Mouse (Mus musculus): ENCODE results near the gene Msi2. TPM values are rescaled to one million over a fixed set of nuclear protein-coding genes. Genes with fewer than 3 reads are reported as not detected.

The Msi2 gene
- total RNA-seq, 2 experiments from 2014 or later = 178 to 179 TPM

DNA sequence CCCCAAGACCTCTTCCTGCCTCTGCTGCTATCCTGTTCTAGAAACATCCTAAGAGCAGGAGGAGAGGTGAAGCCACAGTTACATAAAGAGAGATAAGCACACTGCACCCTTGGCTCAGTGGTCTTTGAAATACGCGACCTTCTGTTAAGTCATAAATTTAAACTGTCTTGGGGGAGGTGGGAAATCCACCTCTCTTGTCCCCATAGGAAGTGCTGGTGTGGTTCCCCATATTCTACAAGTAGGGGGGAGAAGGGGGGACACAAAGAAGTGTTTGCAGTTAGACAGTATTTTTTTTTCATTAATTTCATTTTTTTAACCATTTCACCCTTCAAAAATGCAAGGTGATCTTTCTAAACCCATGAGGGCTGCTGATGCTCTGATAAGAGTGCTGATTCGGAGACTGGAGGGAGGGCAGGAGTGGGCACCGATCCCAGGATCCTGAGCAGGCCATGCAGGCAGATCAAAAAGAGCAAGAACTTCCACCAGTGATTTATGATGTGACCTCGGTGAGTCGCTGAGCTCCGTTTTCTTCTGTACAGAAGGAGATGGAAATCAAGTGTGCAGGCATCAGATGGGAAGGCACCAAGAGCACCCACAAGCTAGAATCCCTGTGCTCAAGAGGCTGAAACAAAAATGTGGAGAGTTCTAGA is 115.7 kb downstream of the Msi2 start:
- no peak for DNase-seq
- intact Hi-C loops (cut with DNase I) = no loop called here

DNA sequence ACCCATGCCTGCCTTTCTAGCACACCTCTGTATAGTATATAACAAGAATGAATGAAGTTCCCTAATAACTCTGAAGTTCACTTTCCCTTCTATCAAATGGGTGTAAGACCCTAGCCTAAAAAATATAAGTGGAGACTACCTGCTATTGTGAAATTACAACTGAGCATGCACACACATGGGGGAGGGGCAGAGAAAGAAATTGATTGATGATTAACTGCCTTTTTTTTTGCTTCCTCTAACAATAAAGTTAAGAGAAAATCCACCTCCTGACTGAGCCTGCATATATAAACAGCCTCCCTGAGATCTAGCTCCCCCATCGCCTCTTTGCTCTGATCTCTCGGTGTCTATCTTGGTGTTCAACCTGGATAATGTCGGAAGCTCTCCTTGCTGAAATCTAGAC is 118.1 kb downstream of the Msi2 start:
- intact Hi-C loops (cut with DNase I) = no loop called here
- no peak for DNase-seq

DNA sequence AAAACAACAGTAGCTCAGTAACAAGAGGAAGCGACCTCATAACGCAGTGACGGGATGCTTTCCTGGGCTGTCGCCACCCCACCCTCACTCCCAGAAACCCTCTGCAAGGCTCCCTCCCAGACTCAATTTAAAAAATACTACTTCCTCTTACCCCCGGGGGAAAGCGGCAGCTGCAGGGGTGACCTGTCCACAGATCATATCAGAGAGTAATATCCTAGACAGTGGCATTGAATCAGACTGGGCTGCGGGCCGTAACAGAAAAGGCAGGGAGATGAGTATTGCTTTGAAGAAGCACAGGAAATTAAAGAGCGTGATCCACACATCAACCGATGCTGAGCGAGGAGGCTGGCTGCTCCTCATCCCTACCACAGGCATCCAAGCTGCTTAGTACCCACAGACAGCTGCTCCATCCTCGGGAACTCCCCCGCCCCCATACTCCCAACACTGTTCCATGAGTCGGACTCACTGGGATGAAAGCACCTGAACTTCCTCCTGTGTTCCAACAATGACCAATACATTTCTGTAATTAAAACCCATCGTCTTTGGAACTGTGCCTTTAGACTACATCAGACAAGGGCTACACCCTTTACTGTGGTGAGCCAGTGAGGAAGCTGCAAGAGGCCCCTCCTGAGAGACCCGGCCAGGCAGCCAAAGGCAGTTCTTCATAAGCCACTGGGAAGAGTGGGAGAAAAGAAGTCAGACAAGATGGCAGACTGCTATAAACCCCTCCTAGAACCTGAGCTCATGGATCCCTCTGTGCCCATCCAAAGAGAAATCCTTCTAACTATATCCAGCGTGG is 118.8 kb downstream of the Msi2 start:
- no peak for DNase-seq
- intact Hi-C loops (cut with DNase I) = no loop called here

DNA sequence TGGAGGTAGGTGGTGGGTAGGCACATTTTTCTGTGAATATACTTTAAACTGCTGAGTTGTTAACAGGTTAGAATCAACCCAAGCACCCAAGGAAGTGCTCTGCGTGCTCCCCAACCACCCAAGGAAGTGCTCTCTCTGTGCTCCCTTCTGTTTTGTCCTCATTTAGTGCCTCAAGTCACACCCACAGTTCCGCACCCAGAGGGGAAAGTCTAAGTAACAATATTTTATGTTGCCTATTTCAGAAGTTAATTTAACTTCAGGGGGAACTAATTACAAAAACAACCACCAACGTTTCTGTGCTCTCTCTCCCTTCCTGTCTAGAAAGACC is 119.5 kb downstream of the Msi2 start:
- no peak for DNase-seq
- intact Hi-C loops (cut with DNase I) = no loop called here

DNA sequence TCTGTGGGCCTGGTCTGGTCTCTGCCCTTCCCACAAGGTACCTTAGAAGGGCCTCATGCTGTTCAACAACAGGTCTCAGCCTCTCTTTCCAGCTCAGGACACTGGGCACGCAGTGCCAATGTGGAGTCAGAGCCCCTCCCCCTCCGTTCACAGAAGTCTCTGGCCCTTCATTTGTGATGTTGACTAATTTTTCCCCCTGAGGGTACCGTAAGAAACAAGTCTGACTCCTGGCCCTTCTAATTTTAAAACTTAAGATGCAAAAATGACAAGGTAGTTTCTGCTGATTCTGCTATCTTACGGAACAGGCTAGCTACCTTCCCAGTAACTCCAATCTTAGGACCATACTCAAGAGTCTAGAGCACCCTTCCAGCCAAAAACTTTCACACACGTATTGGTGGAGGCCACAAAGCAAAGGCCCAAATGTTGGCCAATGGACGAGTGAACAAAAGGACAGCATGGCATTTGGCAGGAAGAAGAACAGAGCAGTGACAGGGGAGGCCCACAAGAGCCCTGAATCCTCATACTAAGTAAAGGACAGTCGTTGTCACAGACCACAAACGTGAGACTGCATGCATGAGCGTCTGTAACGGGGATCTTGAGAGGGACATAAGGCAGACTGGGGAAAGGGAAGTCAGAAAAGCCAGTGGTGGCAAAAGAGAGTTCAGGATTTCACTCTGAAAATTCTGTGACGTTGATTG is 120.0 kb downstream of the Msi2 start:
- no peak for DNase-seq
- intact Hi-C loops (cut with DNase I) = no loop called here

DNA sequence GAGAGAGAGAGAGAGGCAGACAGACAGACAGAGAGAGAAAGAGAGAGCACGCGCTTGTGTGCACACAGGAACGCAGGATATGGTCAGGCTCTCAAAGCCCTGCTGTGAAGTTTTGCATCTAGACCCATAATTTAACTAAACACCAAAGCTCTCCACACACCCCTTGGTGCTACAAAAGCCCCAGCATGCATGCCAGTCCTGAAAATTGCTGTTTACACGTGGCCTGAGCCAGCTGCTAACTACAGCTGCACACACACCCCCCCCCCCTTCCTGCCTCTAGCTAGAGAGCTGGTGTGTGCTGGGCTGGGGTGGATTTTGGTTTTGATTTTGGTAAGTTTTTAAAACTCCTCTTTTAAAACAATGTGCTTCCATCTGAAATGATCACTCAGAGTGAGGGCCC is 122.7 kb downstream of the Msi2 start:
- intact Hi-C loops (cut with DNase I) = no loop called here
- DNase-seq = no peak

DNA sequence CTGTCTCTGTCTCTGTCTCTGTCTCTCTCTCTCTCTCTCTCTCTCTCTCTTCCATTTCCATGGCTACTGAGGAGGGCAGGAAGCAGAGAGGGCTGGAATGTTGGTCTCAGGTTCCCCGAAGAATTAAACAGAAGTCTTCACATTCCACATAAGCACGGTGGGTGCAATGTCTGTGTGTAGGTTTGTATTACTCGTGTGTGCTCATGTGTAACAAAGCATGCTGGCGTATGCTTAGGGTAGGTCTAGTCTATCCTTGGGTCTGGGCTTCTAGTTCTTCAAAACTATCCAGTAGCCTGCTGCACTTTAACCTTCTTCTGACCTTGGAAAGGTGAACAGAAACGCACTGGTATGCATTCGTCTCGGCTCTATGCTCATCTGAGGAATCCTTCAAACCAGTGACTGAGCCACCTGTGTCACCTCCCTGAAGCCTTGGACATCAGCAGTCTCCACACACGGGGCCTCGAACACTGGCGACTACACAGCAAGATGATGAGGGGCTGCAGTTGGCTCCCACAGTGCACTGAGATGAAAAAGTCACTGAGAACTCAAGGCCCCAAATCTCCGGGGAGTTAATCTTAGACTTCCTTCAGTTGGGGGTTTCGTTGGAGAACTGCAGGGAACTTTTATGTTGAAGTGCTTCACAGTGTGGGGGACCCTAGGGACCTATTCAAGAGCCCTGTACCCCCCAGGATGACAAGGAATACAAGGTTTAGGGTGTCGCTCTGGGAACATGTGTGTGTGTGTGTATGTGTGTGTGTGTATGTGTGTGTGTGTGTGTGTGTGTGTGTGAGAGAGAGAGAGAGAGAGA is 123.3 kb downstream of the Msi2 start:
- intact Hi-C loops (cut with DNase I) = no loop called here
- DNase-seq = no peak

DNA sequence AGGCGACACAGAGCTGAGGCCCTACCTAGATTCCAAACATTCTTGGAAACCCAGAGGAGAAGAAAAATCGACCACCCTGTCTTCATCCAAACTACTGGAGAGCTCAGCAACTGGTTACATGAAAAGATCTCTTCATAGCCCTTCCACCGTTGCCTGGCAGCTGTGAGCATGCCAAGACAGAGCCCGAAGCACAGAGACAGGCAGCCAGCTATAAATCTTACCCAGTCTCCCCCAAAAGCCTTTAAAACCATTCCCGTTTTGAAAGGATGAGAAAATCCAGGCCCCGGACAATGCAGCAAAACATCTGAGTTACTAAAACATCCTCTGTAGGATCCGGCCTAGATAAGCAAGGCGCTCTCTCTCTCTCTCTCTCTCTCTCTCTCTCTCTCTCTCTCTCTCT is 124.3 kb downstream of the Msi2 start:
- intact Hi-C loops (cut with DNase I) = no loop called here
- no peak for DNase-seq

DNA sequence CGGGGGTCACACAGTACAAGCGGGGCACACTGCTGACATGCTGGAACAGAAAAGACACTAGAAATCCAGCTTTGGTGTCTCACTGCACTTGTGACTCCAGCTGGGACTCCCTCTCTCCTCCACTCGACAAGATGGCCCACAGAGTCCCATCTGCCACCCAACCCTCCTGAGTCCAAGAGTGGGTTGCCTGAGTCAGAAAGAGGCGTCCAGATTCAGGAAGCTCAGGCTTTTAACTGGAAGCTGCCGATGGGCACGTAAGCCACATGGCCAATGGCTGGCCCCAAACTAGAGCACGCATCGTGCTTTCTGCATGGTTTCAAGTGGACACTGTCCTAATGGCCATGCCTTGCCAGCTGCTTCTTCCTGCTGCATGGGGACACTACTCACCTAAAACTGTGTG is 126.2 kb downstream of the Msi2 start:
- DNase-seq = no peak
- intact Hi-C loops (cut with DNase I) = no loop called here

DNA sequence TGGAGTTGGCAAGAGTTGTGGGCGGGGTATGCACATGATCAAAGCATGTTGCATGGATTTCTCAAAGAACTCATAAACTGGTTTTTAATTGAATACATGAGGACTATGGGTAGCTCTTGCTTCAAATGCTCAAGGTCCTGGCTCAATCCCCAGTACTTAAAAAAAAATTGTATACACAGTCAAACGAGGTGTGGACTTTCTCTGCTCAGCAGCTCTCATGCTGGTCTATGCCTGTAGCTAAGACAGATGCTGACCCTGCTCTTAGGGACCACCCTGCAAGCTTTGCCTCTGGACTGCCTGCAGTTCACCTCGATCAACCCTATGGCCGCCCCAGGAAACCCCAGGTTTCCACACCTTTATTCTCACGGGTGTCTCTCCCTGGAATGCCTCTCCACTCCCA is 127.7 kb downstream of the Msi2 start:
- no peak for DNase-seq
- intact Hi-C loops (cut with DNase I) = no loop called here

DNA sequence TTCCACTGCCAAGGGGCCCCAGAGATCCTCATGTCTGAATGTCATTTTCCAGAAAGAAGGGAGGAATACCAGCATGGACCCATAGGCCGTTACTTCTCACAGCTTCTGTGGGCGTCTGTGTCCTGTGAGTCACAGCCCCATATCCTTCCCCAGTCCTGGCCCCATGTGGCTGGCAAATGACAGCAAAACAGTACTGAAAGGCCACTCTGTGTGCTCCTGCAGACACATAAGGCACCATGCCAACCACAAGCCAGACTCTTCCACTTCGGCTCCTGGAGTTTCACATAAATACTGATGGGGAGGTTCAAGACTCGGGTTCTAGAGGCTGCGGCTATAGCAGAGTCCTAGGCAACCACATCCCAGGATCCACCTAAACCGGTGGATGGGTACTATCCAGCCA is 128.7 kb downstream of the Msi2 start:
- intact Hi-C loops (cut with DNase I) = no loop called here
- DNase-seq = no peak

DNA sequence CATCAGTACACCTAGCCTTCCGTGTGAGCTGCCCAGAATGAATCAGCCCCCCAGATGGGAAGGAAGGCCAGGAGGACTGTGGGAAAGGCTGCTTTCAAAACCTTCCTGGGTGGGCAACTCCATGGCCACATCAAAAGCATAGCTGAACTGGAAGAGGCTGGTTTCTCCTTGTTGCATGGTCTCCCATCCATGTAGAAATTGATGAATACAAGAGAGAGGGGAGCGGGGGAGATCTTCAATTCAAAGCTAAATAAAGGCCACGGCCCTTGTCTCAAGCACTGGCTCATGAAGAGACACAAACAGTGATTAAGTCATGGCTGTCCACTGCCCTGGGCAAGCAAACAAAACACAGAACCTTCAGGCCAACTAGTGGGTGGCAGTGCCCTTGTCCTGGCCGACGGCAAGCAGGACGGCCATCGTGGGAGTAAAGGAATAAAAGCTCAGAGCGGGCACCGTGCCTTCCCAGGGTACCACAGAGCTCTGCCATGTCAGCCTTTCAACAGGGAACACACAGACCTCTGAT is 129.6 kb downstream of the Msi2 start:
- intact Hi-C loops (cut with DNase I) = no loop called here

DNA sequence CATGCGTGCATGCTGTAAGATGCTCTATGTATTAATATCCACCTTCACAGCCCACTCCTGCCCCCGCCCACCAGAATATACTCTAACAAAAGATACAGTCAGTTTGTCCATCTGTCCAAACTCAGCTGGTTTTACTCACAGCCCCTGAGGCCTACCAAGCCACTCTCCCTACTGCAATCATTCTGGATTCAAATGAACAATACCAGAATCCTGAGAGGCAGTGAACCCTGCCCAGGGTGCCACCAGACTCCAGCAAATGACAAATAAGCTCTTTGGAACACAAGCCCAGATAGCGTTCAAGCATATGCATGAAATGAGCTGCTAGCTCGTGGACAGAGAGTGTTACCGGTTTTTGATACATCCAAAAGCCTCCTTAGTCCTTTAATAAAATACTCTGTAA is 130.6 kb downstream of the Msi2 start:
- no peak for DNase-seq
- intact Hi-C loops (cut with DNase I) = no loop called here

More for the DNA sequence above, 129.6 kb downstream of the Msi2 start:
- no peak for DNase-seq

DNA sequence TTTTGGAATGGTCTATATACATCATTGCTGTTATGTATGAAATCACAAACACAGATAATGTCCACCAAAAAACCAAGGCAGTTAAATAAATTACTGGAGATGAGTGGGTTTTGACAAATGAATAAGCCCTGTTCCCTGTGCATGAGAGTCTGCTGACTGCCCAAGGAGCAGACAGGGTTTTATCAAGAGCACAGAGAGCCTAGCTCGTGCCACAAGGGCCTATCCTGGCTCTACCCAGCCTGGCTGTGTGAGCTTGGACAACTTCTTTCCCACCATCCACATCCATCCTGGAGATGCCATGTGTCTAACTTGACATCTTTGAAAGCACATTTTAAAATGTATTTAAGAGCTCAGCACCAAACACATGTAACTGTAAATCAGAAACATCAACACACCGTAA is 132.4 kb downstream of the Msi2 start:
- DNase-seq = no peak
- intact Hi-C loops (cut with DNase I) = no loop called here

DNA sequence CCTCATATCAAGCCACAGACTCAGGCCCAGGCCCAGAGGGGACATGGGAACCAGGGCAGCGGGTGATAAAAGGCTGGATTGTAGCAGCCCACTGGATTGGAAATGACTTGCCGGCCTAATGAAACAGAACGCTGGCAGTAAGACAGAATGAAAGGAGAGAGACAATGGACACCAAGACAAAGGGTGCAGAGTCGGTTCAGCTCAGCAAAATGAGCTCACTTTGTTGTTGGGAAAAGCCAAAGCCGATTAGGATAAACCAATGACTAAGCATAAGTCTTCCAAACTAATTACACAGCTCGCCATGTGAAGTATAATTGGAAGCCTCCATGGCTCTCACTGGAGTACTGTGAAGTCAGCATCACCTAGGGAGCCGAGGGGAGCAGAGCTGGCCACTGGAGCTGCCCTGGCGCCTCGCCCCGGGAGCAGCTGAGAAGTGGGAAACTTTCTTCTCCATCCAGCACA is 133.1 kb downstream of the Msi2 start:
- intact Hi-C loops (cut with DNase I) = no loop called here
- DNase-seq = peak; percentile 40 to 44

DNA sequence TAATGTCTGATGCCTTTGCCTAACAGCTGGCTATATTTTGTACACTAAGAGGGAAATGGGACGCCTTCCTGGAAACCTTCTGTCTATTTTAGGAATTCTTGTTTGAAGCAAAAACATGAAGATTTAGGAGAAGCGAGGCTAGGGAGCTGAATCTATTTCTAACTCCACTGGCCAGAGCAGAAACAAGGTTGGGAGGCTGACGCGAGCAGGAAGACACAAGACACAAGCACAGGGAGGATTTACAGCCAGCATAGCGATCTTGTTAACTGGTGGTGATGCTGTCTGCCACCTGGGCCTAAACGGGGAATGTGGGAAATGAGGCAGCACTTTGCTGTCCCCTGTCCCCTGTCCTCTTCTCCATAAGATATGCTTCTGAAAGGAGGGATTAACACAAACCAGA is 134.4 kb downstream of the Msi2 start:
- DNase-seq = no peak
- intact Hi-C loops (cut with DNase I) = no loop called here

DNA sequence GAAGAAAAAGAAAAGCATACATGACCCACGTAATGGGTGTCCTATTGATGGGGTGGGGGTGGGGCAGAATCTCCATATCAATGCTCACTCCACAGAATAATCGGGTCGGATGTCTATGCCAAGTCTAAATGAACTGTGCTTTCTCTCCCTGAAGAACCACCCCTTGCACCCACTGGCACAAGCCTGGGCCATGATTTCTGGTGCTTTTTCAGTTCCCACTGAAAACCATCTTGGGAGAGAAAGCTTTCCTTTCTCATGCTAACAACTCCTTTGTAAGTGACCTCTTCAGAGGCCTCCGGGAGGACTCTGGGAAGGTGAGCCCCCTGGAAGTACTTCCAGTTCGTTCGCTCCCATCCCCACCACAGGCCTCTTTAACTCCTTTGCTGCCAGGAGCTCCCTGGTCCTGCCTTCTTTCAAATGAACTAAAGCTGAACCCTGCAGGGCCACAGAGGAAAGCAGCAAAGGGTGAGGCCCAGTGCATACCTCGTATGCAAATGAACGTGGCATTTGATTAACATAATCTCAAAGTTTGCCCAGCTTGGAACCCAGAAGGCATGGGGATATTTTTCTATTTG is 135.0 kb downstream of the Msi2 start:
- intact Hi-C loops (cut with DNase I) = no loop called here
- no peak for DNase-seq

DNA sequence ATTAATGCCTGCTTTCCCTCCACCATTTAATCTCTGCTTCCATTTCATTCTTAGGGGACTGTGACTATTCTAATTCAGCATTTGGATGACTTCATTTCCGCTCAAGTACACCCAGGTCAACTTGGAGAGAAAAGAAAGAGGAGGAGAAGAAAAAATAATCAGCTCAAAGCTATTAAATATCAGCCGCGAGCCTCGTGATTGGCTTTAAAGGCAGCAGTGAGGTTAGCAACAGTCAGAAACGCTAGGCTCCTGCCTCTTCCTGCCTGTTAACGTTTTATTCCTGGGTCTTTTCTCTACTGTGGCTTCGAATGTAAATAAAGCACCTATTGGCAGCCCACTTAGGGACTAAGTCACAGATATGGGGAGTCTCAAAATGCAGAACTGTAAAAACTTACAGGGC is 135.5 kb downstream of the Msi2 start:
- DNase-seq = no peak
- intact Hi-C loops (cut with DNase I) = no loop called here

DNA sequence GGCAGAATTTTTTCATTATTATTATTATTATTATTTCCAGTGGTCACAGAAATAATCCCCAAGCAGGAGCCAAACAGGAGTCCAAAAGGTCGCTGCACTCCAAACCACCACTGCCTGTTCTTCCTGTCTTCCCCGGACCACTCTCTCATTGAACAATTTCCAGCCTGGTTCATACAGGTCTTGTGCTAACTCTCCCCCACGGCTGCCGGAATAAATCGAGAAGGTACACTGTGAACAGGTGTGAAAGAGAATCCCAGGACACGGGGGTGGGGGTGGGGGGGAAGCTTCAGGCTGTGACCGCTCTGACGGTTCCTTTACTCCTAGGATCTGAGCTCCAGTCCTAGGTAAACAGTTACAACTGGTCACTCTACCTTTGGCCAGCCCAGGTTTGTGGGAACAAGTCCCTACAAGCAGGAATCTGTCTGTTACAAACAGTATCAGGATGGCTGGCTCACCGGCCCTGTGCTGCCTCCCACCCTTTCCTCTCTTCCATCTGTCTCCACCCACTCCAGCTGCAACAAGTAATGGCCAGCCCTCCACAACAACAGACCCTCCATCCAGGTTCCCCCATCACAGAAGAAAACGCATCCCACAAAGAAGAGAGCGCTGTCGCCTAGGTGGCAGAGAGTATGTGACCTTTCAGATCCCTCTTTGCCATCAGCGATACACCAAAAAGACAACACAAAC is 136.1 kb downstream of the Msi2 start:
- intact Hi-C loops (cut with DNase I) = no loop called here
- no peak for DNase-seq

DNA sequence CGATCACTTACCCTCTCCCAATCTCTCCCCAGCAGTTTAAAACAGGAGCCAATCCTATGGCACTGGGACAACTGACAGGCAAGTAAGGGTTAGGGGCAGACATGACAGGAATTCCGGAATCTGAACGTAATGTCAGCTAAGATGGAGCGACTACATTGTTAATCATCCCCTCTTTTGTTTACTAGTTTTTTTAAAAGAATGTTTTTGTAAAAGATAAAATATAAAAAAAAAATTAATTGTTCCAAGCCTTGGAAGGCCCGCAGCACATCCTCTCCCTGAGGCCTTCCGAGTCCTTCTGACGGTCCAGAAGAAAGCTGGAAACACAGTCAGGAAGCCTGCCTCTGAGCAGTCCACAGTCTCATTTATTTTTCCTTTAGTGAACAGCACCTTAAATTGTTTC is 136.9 kb downstream of the Msi2 start:
- no peak for DNase-seq
- intact Hi-C loops (cut with DNase I) = no loop called here
